Mouse (Mus musculus): ENCODE measurements around the gene Olfr9. TPM values are rescaled to one million over a fixed set of nuclear protein-coding genes. Genes with fewer than 3 reads are reported as not detected.
"Not testable (repeated sequence)": the region's sequence is repeated elsewhere in the genome, so short reads cannot be mapped to it uniquely, and the experiment has no call there.

Gene Olfr9
- polyA plus RNA-seq (2012; rRNA removed) = not detected in 2 replicates

GRCm38 (mm10) chr10:128989131-128989530 is at the start of gene Olfr9:
Gene Olfr9, plus strand, starts transcription at chr10:128989431.
- not testable (repeated sequence) for DNase-seq; H3K4me1 ChIP-seq (ENCODE audit: control insufficient read depth, insufficient read depth, low read length); H3K27ac ChIP-seq (ENCODE audit: insufficient read depth, low read length); H3K4me3 ChIP-seq (replicated peaks; ENCODE audit: insufficient read depth, low read depth, low read length); H3K27me3 ChIP-seq (ENCODE audit: control insufficient read depth, insufficient read depth, low read length)
- 64% methylated on average over 1 of the region's 1 CpGs for WGBS

GRCm38 (mm10) chr10:128940475-128941061 is 48.7 kb upstream of the Olfr9 start:
- Histone ChIP-seq H3K27me3 (ENCODE audit: control insufficient read depth, insufficient read depth, low read length) (no peaks in the 10 kb centered on the region), H3K4me3 (replicated peaks; ENCODE audit: insufficient read depth, low read depth, low read length) (no peak overlapping the region), H3K4me1 (ENCODE audit: control insufficient read depth, insufficient read depth, low read length) (peaks cover 21% of the 10 kb centered on the region), H3K27ac (ENCODE audit: insufficient read depth, low read length) (no peak overlapping the region)
- WGBS = 78% methylated on average over 10 of the region's 10 CpGs
- TF ChIP-seq POLR2A (IDR thresholded peaks at IDR 0.05; ENCODE audit: borderline replicate concordance, insufficient read depth, low read length) (no peak), CTCF (IDR thresholded peaks at IDR 0.05; ENCODE audit: borderline replicate concordance, insufficient read depth, low read depth, low read length) (no peak)
- DNase-seq = no peak

GRCm38 (mm10) chr10:128945675-128946074 is 43.6 kb upstream of the Olfr9 start:
- Histone ChIP-seq H3K4me3 (replicated peaks; ENCODE audit: insufficient read depth, low read depth, low read length) (no peak overlapping the region), H3K27ac (ENCODE audit: insufficient read depth, low read length) (no peak overlapping the region), H3K4me1 (ENCODE audit: control insufficient read depth, insufficient read depth, low read length) (no peaks in the 10 kb centered on the region), H3K27me3 (ENCODE audit: control insufficient read depth, insufficient read depth, low read length) (no peaks in the 10 kb centered on the region)
- TF ChIP-seq POLR2A (IDR thresholded peaks at IDR 0.05; ENCODE audit: borderline replicate concordance, insufficient read depth, low read length) = no peak
- TF ChIP-seq CTCF (IDR thresholded peaks at IDR 0.05; ENCODE audit: borderline replicate concordance, insufficient read depth, low read depth, low read length) = peak; percentile 76
- peak; percentile 50 to 58 for DNase-seq
- 12% methylated on average over 3 of the region's 3 CpGs for WGBS

GRCm38 (mm10) chr10:128947496-128947895 is 41.7 kb upstream of the Olfr9 start:
- TF ChIP-seq POLR2A (IDR thresholded peaks at IDR 0.05; ENCODE audit: borderline replicate concordance, insufficient read depth, low read length) (no peak), CTCF (IDR thresholded peaks at IDR 0.05; ENCODE audit: borderline replicate concordance, insufficient read depth, low read depth, low read length) (no peak)
- WGBS = 96% methylated on average over 4 of the region's 4 CpGs
- H3K27ac ChIP-seq (ENCODE audit: insufficient read depth, low read length) = no peak overlapping the region
- H3K4me3 ChIP-seq (replicated peaks; ENCODE audit: insufficient read depth, low read depth, low read length) = no peak overlapping the region
- no peaks in the 10 kb centered on the region for H3K4me1 ChIP-seq (ENCODE audit: control insufficient read depth, insufficient read depth, low read length)
- DNase-seq = no peak
- H3K27me3 ChIP-seq (ENCODE audit: control insufficient read depth, insufficient read depth, low read length) = no peaks in the 10 kb centered on the region

GRCm38 (mm10) chr10:128950208-128950887 is 38.9 kb upstream of the Olfr9 start:
- WGBS = 67% methylated on average over 16 of the region's 16 CpGs
- H3K27ac ChIP-seq (ENCODE audit: insufficient read depth, low read length) = no peak overlapping the region
- TF ChIP-seq POLR2A (IDR thresholded peaks at IDR 0.05; ENCODE audit: borderline replicate concordance, insufficient read depth, low read length) = no peak
- TF ChIP-seq CTCF (IDR thresholded peaks at IDR 0.05; ENCODE audit: borderline replicate concordance, insufficient read depth, low read depth, low read length) = no peak
- no peak for DNase-seq
- H3K27me3 ChIP-seq (ENCODE audit: control insufficient read depth, insufficient read depth, low read length) = no peaks in the 10 kb centered on the region
- no peaks in the 10 kb centered on the region for H3K4me1 ChIP-seq (ENCODE audit: control insufficient read depth, insufficient read depth, low read length)
- H3K4me3 ChIP-seq (replicated peaks; ENCODE audit: insufficient read depth, low read depth, low read length) = no peak overlapping the region

GRCm38 (mm10) chr10:128958340-128958739 is 30.9 kb upstream of the Olfr9 start:
- WGBS = 56% methylated on average over 10 of the region's 10 CpGs
- TF ChIP-seq CTCF (IDR thresholded peaks at IDR 0.05; ENCODE audit: borderline replicate concordance, insufficient read depth, low read depth, low read length) = no peak
- no peak for TF ChIP-seq POLR2A (IDR thresholded peaks at IDR 0.05; ENCODE audit: borderline replicate concordance, insufficient read depth, low read length)
- DNase-seq = no peak
- Histone ChIP-seq H3K4me3 (replicated peaks; ENCODE audit: insufficient read depth, low read depth, low read length) (no peak overlapping the region), H3K27ac (ENCODE audit: insufficient read depth, low read length) (no peak overlapping the region), H3K4me1 (ENCODE audit: control insufficient read depth, insufficient read depth, low read length) (no peaks in the 10 kb centered on the region; the same call in 1 of the 2 replicates), H3K27me3 (ENCODE audit: control insufficient read depth, insufficient read depth, low read length) (no peaks in the 10 kb centered on the region)

- Histone ChIP-seq H3K4me1 (ENCODE audit: control insufficient read depth, insufficient read depth, low read length) (no peaks in the 10 kb centered on the region; the same call in 1 of the 2 replicates), H3K4me3 (replicated peaks; ENCODE audit: insufficient read depth, low read depth, low read length) (no peak overlapping the region), H3K27ac (ENCODE audit: insufficient read depth, low read length) (no peak overlapping the region), H3K27me3 (ENCODE audit: control insufficient read depth, insufficient read depth, low read length) (no peaks in the 10 kb centered on the region)
- 63% methylated on average over 4 of the region's 4 CpGs for WGBS
- TF ChIP-seq POLR2A (IDR thresholded peaks at IDR 0.05; ENCODE audit: borderline replicate concordance, insufficient read depth, low read length) (no peak), CTCF (IDR thresholded peaks at IDR 0.05; ENCODE audit: borderline replicate concordance, insufficient read depth, low read depth, low read length) (no peak)
- no peak for DNase-seq
Measured at GRCm38 (mm10) chr10:128960142-128960541, 29.1 kb upstream of the Olfr9 start.

All from cerebellum, adult 2 months (tissue).